ENCODE assay signal across 8 mouse cellular contexts in the genomic region with DNA sequence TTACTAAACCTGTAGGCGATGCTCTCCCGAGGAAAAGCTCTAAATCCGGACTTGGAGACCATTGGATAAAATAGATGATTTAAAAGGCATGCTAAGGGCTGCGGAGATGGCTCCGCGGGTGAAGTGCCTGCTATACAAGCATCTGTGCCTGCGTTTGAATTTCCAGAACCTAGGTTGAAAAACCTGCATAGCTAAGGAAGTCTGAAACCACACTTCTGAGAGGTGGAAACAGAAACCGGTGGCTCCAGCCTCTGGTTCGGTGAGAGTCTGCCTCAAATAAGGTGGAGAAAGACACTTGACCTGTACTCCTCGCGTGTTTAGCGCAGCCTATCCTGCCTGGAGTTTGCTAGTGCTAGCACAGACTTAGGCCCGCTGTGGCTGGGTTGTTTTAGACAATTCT. TPM values are rescaled to one million over a fixed set of nuclear protein-coding genes. Genes with fewer than 3 reads are reported as not detected.
DNase-seq lines count a peak whose midpoint lies in the region; ATAC-seq and TF ChIP-seq lines count a peak whose summit lies in the region.

No protein-coding gene starts in this region.

- H3K4me3 ChIP-seq in heart, embryonic 16.5 days (ENCODE audit: low read length): peak overlapping the region; percentile 94
- H3K4me3 ChIP-seq in stomach, postnatal 0 days (ENCODE audit: low read depth, low read length): peak overlapping the region; percentile 70

- H3K4me2 ChIP-seq in heart, embryonic 16.5 days (ENCODE audit: low read depth, low read length): peak overlapping the region; percentile 84
- peak overlapping the region; percentile 85 for H3K4me2 ChIP-seq in stomach, postnatal 0 days (replicated peaks; ENCODE audit: low read depth)

- peak overlapping the region; percentile 91 for H3K27ac ChIP-seq in heart, embryonic 16.5 days (ENCODE audit: low read length)
- peak overlapping the region; percentile 89 for H3K27ac ChIP-seq in stomach, postnatal 0 days (replicated peaks)

- DNase-seq in adrenal gland, adult (ENCODE audit: inconsistent age in 2 of 2, low spot score in 1 of 2): peak; percentile 18 to 75
- no peak for DNase-seq in adrenal gland, adult 18-20 months (ENCODE audit: low spot score in 2 of 2)
- peak; percentile 24 for DNase-seq in CD4-positive, CD25-positive, alpha-beta regulatory T cell, adult 2 months (ENCODE audit: low read depth, low spot score)
- DNase-seq in cerebellum, adult 9-11 months: peak; percentile 27
- peak; percentile 14 to 23 for DNase-seq in layer of hippocampus, postnatal 10 days (ENCODE audit: low spot score in 2 of 2)
- DNase-seq in stomach, postnatal 0 days (ENCODE audit: low spot score): peak; percentile 27

- peak overlapping the region; percentile 96 for H3K9ac ChIP-seq in heart, embryonic 16.5 days (ENCODE audit: low read length)
- H3K9ac ChIP-seq in stomach, postnatal 0 days (ENCODE audit: low read length): peak overlapping the region; percentile 83

- no peaks in the 10 kb centered on the region for H3K9me3 ChIP-seq in heart, embryonic 16.5 days (replicated peaks; ENCODE audit: control insufficient read depth, low read length)
- H3K9me3 ChIP-seq in stomach, postnatal 0 days (ENCODE audit: control insufficient read depth, low read length): no peaks in the 10 kb centered on the region

- ATAC-seq in heart, embryonic 16.5 days (replicated peaks; ENCODE audit: extremely low read depth, insufficient read depth, low FRiP score): peak; percentile 11; the same call in 1 of the 2 replicates
- peak; percentile 13; the same call in 1 of the 2 replicates for ATAC-seq in megakaryocyte progenitor cell, adult 5-6 weeks (replicated peaks; ENCODE audit: poor library complexity)
- ATAC-seq in stomach, postnatal 0 days (ENCODE audit: low FRiP score, low TSS enrichment): no peak

- no peaks in the 10 kb centered on the region for H3K27me3 ChIP-seq in heart, embryonic 16.5 days (ENCODE audit: control insufficient read depth, insufficient read depth, low read length)
- H3K27me3 ChIP-seq in stomach, postnatal 0 days (ENCODE audit: control insufficient read depth, insufficient read depth, low read length): no peaks in the 10 kb centered on the region

- TF ChIP-seq EP300 in stomach, postnatal 0 days (optimal IDR thresholded peaks at IDR 0.05): no peak

- H3K36me3 ChIP-seq in heart, embryonic 16.5 days (ENCODE audit: control insufficient read depth, insufficient read depth): no peaks in the 10 kb centered on the region
- no peaks in the 10 kb centered on the region for H3K36me3 ChIP-seq in stomach, postnatal 0 days (ENCODE audit: control insufficient read depth, insufficient read depth, low read length)

- H3K4me1 ChIP-seq in heart, embryonic 16.5 days (ENCODE audit: control insufficient read depth, insufficient read depth, low read length): peaks cover 21% of the 10 kb centered on the region
- H3K4me1 ChIP-seq in stomach, postnatal 0 days (replicated peaks; ENCODE audit: control insufficient read depth, insufficient read depth): peaks cover 2% of the 10 kb centered on the region; the same call in 1 of the 2 replicates

- WGBS in heart, embryonic 16.5 days: 2% methylated on average over 13 of the region's 13 CpGs
- WGBS in stomach, postnatal 0 days: 1% methylated on average over 13 of the region's 13 CpGs

- no peak for TF ChIP-seq CTCF in stomach, postnatal 0 days (IDR thresholded peaks at IDR 0.05; ENCODE audit: low read depth)

RNA-seq across cellular contexts. Expression of a gene that starts 0.5 kb away (rescaled TPM):
- 10 to 100 TPM; 31.7 to 31.9 TPM for total RNA-seq in adrenal gland, adult 18-20 months (2021)
- polyA plus RNA-seq in heart, embryonic 16.5 days (2015; fragmentation: Nextera tagmentation; extraction: Ambion mirVana): 51.3 and 56.9 TPM in 2 replicates
- total RNA-seq in layer of hippocampus, postnatal 10 days (2021): 10 to 100 TPM; 32.6 to 33.2 TPM
- total RNA-seq in megakaryocyte progenitor cell, adult 5-6 weeks (2015): 39.8 and 40.4 TPM in 2 replicates
- 42.6 and 60.1 TPM in 2 replicates for total RNA-seq in megakaryocyte progenitor cell, adult 5-6 weeks (2017)
- 41.4 and 43.8 TPM in 2 replicates for polyA plus RNA-seq in stomach, postnatal 0 days (2015; fragmentation: Nextera tagmentation; extraction: Ambion mirVana)

RNA-seq across cellular contexts. Expression of a gene that starts 0.6 kb away (rescaled TPM):
- total RNA-seq in adrenal gland, adult 18-20 months (2021): 10 to 100 TPM; 48.4 to 48.9 TPM
- polyA plus RNA-seq in heart, embryonic 16.5 days (2015; fragmentation: Nextera tagmentation; extraction: Ambion mirVana): 63.2 and 68.9 TPM in 2 replicates
- 10 to 100 TPM; 56.1 to 61.9 TPM for total RNA-seq in layer of hippocampus, postnatal 10 days (2021)
- 160 TPM in 2 replicates for total RNA-seq in megakaryocyte progenitor cell, adult 5-6 weeks (2015)
- total RNA-seq in megakaryocyte progenitor cell, adult 5-6 weeks (2017): 112 and 121 TPM in 2 replicates
- 29.4 TPM in 2 replicates for polyA plus RNA-seq in stomach, postnatal 0 days (2015; fragmentation: Nextera tagmentation; extraction: Ambion mirVana)

Comparison
In these comparisons a context has a peak if more than half of its experiments do, and no peak if none do; other contexts are left out.
1. DNase-seq: peak in adrenal gland, adult (2 of 2), CD4-positive, CD25-positive, alpha-beta regulatory T cell, adult 2 months (single experiment), cerebellum, adult 9-11 months (single experiment), layer of hippocampus, postnatal 10 days (2 of 2) and stomach, postnatal 0 days (single experiment); none in adrenal gland, adult 18-20 months (0 of 2).